Mouse (Mus musculus) kidney, embryonic 14.5 days (tissue): ENCODE measurements around the gene Dip2c. TPM values are rescaled to one million over a fixed set of nuclear protein-coding genes. Genes with fewer than 3 reads are reported as not detected.

Experiments
- ATAC-seq: fragments of 200-750 bp; cut with Nextera tagmentation; 2 replicates; pipeline ENCODE4 v1.8.0; 2017; ENCODE audit warnings: moderate number of reproducible peaks, mild to moderate bottlenecking, moderate TSS enrichment, moderate library complexity; ENCODE audit not compliant: low FRiP score, low TSS enrichment
- H3K27ac ChIP-seq: fragments of 300-500 bp; sonication (generic); 2 replicates; pipeline ENCODE4 v1.5.1; 2014; ENCODE audit warnings: low read depth, mild to moderate bottlenecking, low read length, moderate library complexity, mixed read lengths
- H3K27me3 ChIP-seq: fragments of 300-500 bp; sonication (generic); 2 replicates; pipeline ENCODE4 v1.6.1; 2014; ENCODE audit warnings: mild to moderate bottlenecking, low read length; ENCODE audit not compliant: control insufficient read depth, insufficient read depth
- H3K36me3 ChIP-seq: fragments of 300-500 bp; sonication (generic); 2 replicates; pipeline ENCODE4 v1.6.1; 2014; ENCODE audit warnings: low read length, mixed read lengths; ENCODE audit not compliant: control insufficient read depth, insufficient read depth
- H3K4me1 ChIP-seq: fragments of 300-500 bp; sonication (generic); 2 replicates; pipeline ENCODE4 v1.6.1; 2014; ENCODE audit warnings: low read length, mixed read lengths; ENCODE audit not compliant: control insufficient read depth, insufficient read depth
- H3K4me2 ChIP-seq: fragments of 300-500 bp; sonication (generic); replicated peaks from 2 replicates; pipeline ENCODE4 v1.6.1; 2014; ENCODE audit warnings: low read depth, mild to moderate bottlenecking, low read length
- H3K4me3 ChIP-seq: fragments of 300-500 bp; sonication (generic); 2 replicates; pipeline ENCODE4 v1.5.1; 2014; ENCODE audit warnings: mild to moderate bottlenecking, low read length
- H3K9ac ChIP-seq: fragments of 300-500 bp; sonication (generic); 2 replicates; pipeline ENCODE4 v1.6.1; 2014; ENCODE audit warnings: low read depth, mild to moderate bottlenecking, low read length, moderate library complexity
- H3K9me3 ChIP-seq: fragments of 300-500 bp; sonication (generic); 2 replicates; pipeline ENCODE4 v1.6.1; 2016; ENCODE audit warnings: low read length; ENCODE audit not compliant: control insufficient read depth
- WGBS: fragments of 180-500 bp; shearing (Covaris S2); extraction: QIAGEN DNeasy Blood & Tissue Kit; methylation state at CpG from one replicate; pipeline ENCODE4 v1.1.7; 2014; 5-methylcytosine and 5-hydroxymethylcytosine counted together
- polyA plus RNA-seq: library from polyadenylated mRNA; unstranded; fragments of >200 nt; fragmentation: Nextera tagmentation; extraction: Ambion mirVana; gene quantifications from 2 replicates; pipeline ENCODE4 v1.2.1, GENCODE M21; 2014

Gene Dip2c
- polyA plus RNA-seq, 1 experiment from 2014 or later = 7.3 TPM

GRCm38 (mm10) chr13:9422876-9423275, 146.5 kb downstream of the Dip2c start:
- H3K27me3 ChIP-seq = no peaks in the 10 kb centered on the region
- WGBS = 62% methylated on average over 1 of the region's 1 CpGs
- H3K4me3 ChIP-seq = no peak overlapping the region
- H3K9me3 ChIP-seq = no peaks in the 10 kb centered on the region
- no peak overlapping the region for H3K4me2 ChIP-seq
- no peak for ATAC-seq
- H3K36me3 ChIP-seq = no peaks in the 10 kb centered on the region
- no peak overlapping the region for H3K9ac ChIP-seq
- H3K4me1 ChIP-seq = no peaks in the 10 kb centered on the region
- no peak overlapping the region for H3K27ac ChIP-seq

- no peak overlapping the region for H3K4me3 ChIP-seq
- H3K36me3 ChIP-seq = no peaks in the 10 kb centered on the region
- H3K4me1 ChIP-seq = no peaks in the 10 kb centered on the region
- no peaks in the 10 kb centered on the region for H3K27me3 ChIP-seq
- no peak for ATAC-seq
- H3K9ac ChIP-seq = no peak overlapping the region
- H3K4me2 ChIP-seq = no peak overlapping the region
- H3K9me3 ChIP-seq = no peaks in the 10 kb centered on the region
- H3K27ac ChIP-seq = no peak overlapping the region
These were observed 148.1 kb downstream of the Dip2c start for GRCm38 (mm10) chr13:9424434-9424833.

GRCm38 (mm10) chr13:9426267-9426666, 149.9 kb downstream of the Dip2c start:
- no peak overlapping the region for H3K4me2 ChIP-seq
- ATAC-seq = no peak
- H3K27me3 ChIP-seq = no peaks in the 10 kb centered on the region
- peaks cover 2% of the 10 kb centered on the region; the same call in 1 of the 2 replicates for H3K9me3 ChIP-seq
- H3K4me1 ChIP-seq = no peaks in the 10 kb centered on the region
- no peak overlapping the region for H3K9ac ChIP-seq
- H3K27ac ChIP-seq = no peak overlapping the region
- H3K4me3 ChIP-seq = no peak overlapping the region
- no peaks in the 10 kb centered on the region for H3K36me3 ChIP-seq

- H3K9ac ChIP-seq = no peak overlapping the region
These were observed 150.5 kb downstream of the Dip2c start for GRCm38 (mm10) chr13:9426779-9427178.

DNA sequence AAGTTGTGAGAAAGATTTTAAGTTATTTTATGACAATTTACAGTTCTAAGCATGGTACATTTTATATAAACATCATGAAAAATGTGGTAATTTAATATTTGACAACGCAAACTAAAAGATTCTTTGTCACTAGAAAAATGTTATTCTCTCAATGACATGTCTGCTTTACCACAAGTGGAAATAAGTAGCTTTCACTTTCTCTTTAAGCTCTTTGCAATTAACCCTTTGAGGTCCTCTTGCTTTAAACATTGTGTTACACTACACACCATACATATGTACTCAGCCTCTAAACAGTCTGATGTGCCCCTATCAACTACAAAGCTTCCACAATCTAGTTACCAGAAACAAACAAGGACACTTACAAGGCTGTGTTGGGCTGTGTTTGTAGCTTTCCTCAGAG, 153.6 kb downstream of the Dip2c start:
- Histone ChIP-seq H3K9ac (no peak overlapping the region), H3K4me1 (no peaks in the 10 kb centered on the region), H3K4me2 (no peak overlapping the region), H3K36me3 (no peaks in the 10 kb centered on the region), H3K9me3 (peaks cover 4% of the 10 kb centered on the region; the same call in 1 of the 2 replicates), H3K4me3 (no peak overlapping the region), H3K27ac (no peak overlapping the region), H3K27me3 (no peaks in the 10 kb centered on the region)
- WGBS = 87% methylated on average over 1 of the region's 1 CpGs
- no peak for ATAC-seq

More at GRCm38 (mm10) chr13:9426779-9427178, 150.5 kb downstream of the Dip2c start:
- Histone ChIP-seq H3K4me3 (no peak overlapping the region), H3K4me1 (no peaks in the 10 kb centered on the region), H3K27ac (no peak overlapping the region), H3K36me3 (no peaks in the 10 kb centered on the region), H3K9me3 (peaks cover 4% of the 10 kb centered on the region; the same call in 1 of the 2 replicates), H3K4me2 (no peak overlapping the region), H3K27me3 (no peaks in the 10 kb centered on the region)
- 70% methylated on average over 4 of the region's 4 CpGs for WGBS
- no peak for ATAC-seq

DNA sequence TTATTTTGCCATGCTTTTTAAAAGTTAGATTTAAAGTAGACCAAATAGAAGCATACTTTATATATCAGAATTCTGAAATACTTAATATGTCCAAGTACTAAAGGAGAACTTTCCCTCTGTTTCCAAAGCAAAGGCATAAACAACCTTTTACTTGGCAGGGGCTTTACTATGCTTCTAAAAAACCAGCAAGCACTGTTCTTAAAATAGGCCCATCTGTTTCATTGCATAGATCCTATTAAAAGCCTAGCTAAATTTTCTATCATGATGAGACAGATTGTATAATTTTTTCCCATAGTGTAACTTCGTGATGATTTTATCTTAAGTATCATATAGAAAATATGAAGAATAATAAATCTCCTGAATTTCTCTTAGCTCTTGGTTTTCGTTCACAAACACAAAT, 154.4 kb downstream of the Dip2c start:
- Histone ChIP-seq H3K27ac (no peak overlapping the region), H3K36me3 (no peaks in the 10 kb centered on the region), H3K4me2 (no peak overlapping the region), H3K4me3 (no peak overlapping the region), H3K27me3 (no peaks in the 10 kb centered on the region), H3K9me3 (peaks cover 4% of the 10 kb centered on the region; the same call in 1 of the 2 replicates), H3K9ac (no peak overlapping the region), H3K4me1 (no peaks in the 10 kb centered on the region)
- ATAC-seq = no peak
- WGBS = 95% methylated on average over 2 of the region's 2 CpGs

- Histone ChIP-seq H3K27ac (no peak overlapping the region), H3K36me3 (no peaks in the 10 kb centered on the region), H3K9me3 (peaks cover 4% of the 10 kb centered on the region; the same call in 1 of the 2 replicates), H3K4me3 (no peak overlapping the region), H3K27me3 (no peaks in the 10 kb centered on the region), H3K4me2 (no peak overlapping the region), H3K9ac (no peak overlapping the region), H3K4me1 (no peaks in the 10 kb centered on the region)
- no peak for ATAC-seq
These were observed 155.1 kb downstream of the Dip2c start for GRCm38 (mm10) chr13:9431441-9431840.

DNA sequence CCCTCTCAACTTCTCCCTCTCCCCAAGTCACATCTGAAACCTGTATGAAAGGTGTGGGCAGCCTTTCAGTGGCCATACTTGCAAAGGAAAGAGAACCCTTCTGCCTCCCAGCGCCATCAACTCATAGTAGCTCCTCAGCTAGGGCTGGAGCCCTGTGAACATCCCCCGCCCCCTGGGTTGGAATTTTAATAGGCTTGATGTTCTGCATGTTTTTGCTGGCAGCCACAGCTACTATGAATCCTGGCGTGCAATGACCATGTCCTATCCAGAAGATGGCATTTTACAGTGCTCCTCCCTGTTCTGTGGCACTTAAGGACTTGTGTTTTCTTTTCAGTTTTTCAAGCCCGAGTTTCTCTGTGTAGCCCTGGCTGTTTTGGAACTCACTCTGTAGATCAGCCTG, 166.7 kb downstream of the Dip2c start:
- no peak overlapping the region for H3K9ac ChIP-seq
- no peaks in the 10 kb centered on the region for H3K27me3 ChIP-seq
- no peak for ATAC-seq
- H3K36me3 ChIP-seq = no peaks in the 10 kb centered on the region
- 80% methylated on average over 4 of the region's 4 CpGs for WGBS
- no peak overlapping the region for H3K4me2 ChIP-seq
- no peak overlapping the region for H3K27ac ChIP-seq
- H3K9me3 ChIP-seq = no peaks in the 10 kb centered on the region
- H3K4me3 ChIP-seq = no peak overlapping the region
- H3K4me1 ChIP-seq = no peaks in the 10 kb centered on the region

DNA sequence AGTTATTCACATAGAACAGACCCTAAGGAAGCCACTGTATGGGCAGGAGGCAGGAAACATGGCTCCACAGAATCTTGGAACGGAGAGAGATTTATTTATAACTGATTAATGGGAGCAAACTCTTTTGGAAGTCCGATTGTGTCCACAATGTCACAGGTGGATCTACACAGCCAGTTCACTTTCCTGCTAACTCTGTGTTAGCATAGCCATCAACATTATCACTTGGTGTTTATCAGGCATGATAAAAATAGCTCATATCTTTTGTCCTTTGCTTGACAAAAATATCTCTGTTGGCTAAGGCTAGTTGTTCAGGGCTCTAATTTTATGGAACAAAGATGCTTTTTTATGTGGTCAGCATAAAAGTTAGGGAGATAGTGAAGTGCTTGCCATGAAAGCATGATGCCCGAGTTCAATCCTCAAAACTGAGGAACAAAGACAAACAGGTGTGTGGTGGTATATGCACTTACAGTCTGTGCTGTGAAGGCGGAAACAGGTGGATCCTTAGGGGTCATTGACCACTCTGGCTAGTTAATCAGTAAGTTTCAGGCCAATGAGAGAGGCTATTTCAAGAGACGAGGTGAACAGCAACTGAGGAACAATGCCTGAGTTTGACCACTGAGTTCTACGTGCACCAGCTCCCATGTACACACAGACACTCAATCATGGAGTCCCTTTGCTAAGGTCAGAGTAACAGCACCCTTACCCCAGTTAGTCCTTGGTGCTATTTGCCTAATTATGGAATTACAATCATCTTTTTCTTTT, 169.4 kb downstream of the Dip2c start:
- H3K9me3 ChIP-seq = no peaks in the 10 kb centered on the region
- H3K4me3 ChIP-seq = no peak overlapping the region
- H3K27me3 ChIP-seq = no peaks in the 10 kb centered on the region
- H3K9ac ChIP-seq = no peak overlapping the region
- WGBS = 78% methylated on average over 6 of the region's 6 CpGs
- H3K27ac ChIP-seq = no peak overlapping the region
- H3K4me2 ChIP-seq = no peak overlapping the region
- no peaks in the 10 kb centered on the region for H3K4me1 ChIP-seq
- ATAC-seq = no peak
- H3K36me3 ChIP-seq = no peaks in the 10 kb centered on the region
